In the genomic region with DNA sequence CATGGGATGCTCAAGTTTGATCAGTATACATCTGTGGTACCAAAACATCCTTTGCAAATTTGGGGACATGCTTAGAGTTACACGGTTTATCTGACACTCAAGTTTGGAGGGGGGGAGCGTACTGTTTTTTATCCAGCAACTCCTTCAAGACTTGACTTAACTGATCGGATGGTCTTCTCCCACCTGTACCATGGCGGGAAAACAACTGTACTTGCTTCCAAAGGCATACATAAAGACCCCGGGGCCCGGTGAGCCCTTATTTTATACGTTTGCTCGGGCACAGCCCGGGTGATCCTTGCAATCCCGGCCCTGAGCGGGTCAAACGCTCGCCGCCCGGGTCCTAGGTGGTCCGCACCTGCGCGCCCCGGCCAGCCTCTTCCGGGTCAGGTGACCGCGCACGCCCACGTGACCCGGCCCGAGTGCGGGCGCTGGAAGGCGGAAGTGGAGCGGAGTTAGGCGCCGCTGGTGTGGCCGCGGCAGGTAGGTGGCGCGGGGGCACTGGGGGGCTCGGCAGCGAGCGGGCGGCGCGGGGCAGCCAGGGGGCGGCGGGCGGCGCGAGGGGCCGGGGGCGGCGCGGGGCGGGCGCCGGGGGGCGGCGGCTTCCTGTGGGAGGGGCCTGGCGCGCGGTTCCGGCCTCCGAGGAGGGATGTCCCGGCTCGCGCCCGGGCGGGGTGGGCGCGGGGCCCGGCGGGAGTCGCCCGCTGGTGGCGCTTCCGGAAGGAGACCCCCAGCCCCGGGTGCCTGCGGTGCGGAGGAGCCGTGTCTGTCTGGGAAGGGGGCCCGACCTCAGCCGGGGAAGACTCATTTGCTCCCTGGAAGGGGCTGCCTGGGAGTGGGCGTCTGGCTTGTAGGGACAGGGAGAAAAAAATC, we compare ENCODE assay signal across 8 mouse cellular contexts. TPM values are rescaled to one million over a fixed set of nuclear protein-coding genes. Genes with fewer than 3 reads are reported as not detected.
DNase-seq lines count a peak whose midpoint lies in the region; ATAC-seq and TF ChIP-seq lines count a peak whose summit lies in the region.

Gene Wwp2, plus strand, starts transcription at position 404 of the 870 bp plus-strand sequence.

- ATAC-seq in G1E (ENCODE audit: extremely low read depth, insufficient number of reproducible peaks, low FRiP score, poor library complexity, severe bottlenecking), result peak; percentile 29; the same call in 1 of the 2 replicates
- ATAC-seq in frontal cortex, adult (ENCODE audit: low TSS enrichment), result peak; percentile 85
- ATAC-seq in hematopoietic stem cell, adult 5-6 weeks (replicated peaks in 1 of 2; ENCODE audit: insufficient read depth in 1 of 2, low FRiP score in 2 of 2, low TSS enrichment in 1 of 2, low read depth in 1 of 2, poor library complexity in 2 of 2, severe bottlenecking in 2 of 2), result peak; percentile 60 to 80
- ATAC-seq in lung, embryonic 14.5 days (ENCODE audit: insufficient read depth), result peak; percentile 92
- peak; percentile 69 for ATAC-seq in neutrophil, adult 5-6 weeks (ENCODE audit: extremely low read depth, insufficient number of reproducible peaks, low FRiP score, poor library complexity, severe bottlenecking)

- peak; percentile 80 for TF ChIP-seq POLR2A in thymus, adult 2 months (IDR thresholded peaks at IDR 0.05; ENCODE audit: control insufficient read depth, extremely low read depth, insufficient read depth, low read length, poor library complexity)

- H3K27me3 ChIP-seq in G1E (ENCODE audit: insufficient read depth, low read length), result peaks cover under 1% of the 10 kb centered on the region; the same call in 1 of the 2 replicates
- no peaks in the 10 kb centered on the region for H3K27me3 ChIP-seq in lung, embryonic 14.5 days (ENCODE audit: insufficient read depth, low read length)
- H3K27me3 ChIP-seq in thymus, adult 2 months (ENCODE audit: control insufficient read depth, insufficient read depth, low read length), result no peaks in the 10 kb centered on the region

- peaks cover 35% of the 10 kb centered on the region for H3K4me1 ChIP-seq in G1E (ENCODE audit: insufficient read depth, low read depth, low read length)
- no peaks in the 10 kb centered on the region for H3K4me1 ChIP-seq in lung, embryonic 14.5 days (ENCODE audit: insufficient read depth)
- H3K4me1 ChIP-seq in thymus, adult 2 months (replicated peaks; ENCODE audit: control insufficient read depth, insufficient read depth, low read length), result peaks cover 7% of the 10 kb centered on the region

- peak within 1 kb of the TSS; percentile 86 for H3K9ac ChIP-seq in lung, embryonic 14.5 days

- H3K27ac ChIP-seq in lung, embryonic 14.5 days (ENCODE audit: low read depth), result peak within 1 kb of the TSS; percentile 93
- peak within 1 kb of the TSS; percentile 77 for H3K27ac ChIP-seq in thymus, adult 2 months (ENCODE audit: control insufficient read depth, insufficient read depth, low read length)

- WGBS in lung, embryonic 14.5 days, result under 1% methylated on average over 61 of the region's 81 CpGs
- WGBS in thymus, adult 2 months, result 1% methylated on average over 49 of the region's 81 CpGs

- no peaks in the 10 kb centered on the region for H3K9me3 ChIP-seq in G1E (replicated peaks)
- H3K9me3 ChIP-seq in lung, embryonic 14.5 days (ENCODE audit: low read depth, low read length), result no peaks in the 10 kb centered on the region

- TF ChIP-seq CTCF in G1E (IDR thresholded peaks at IDR 0.05; ENCODE audit: low read depth, low read length), result no peak
- no peak for TF ChIP-seq CTCF in lung, embryonic 14.5 days (IDR thresholded peaks at IDR 0.05; ENCODE audit: low read depth)
- TF ChIP-seq CTCF in thymus, adult 2 months (IDR thresholded peaks at IDR 0.05; ENCODE audit: borderline replicate concordance, control insufficient read depth, extremely low read depth, insufficient read depth, low read length, poor library complexity), result 0 out of 2 replicates have a peak, but pooled peaks have one; percentile 30

- peak within 1 kb of the TSS; percentile 83 for H3K4me3 ChIP-seq in G1E (ENCODE audit: low read depth, low read length)
- H3K4me3 ChIP-seq in lung, embryonic 14.5 days (ENCODE audit: low read depth, low read length), result peak within 1 kb of the TSS; percentile 83
- peak within 1 kb of the TSS; percentile 78 for H3K4me3 ChIP-seq in thymus, adult 2 months (ENCODE audit: control insufficient read depth, insufficient read depth, low read length)

- peak; percentile 92 for DNase-seq in G1E (ENCODE audit: low spot score)
- peak; percentile 75 for DNase-seq in cerebellum, adult 8-10 months
- DNase-seq in layer of hippocampus, adult 8-10 months (ENCODE audit: low spot score in 2 of 2), result peak; percentile 53 to 61
- DNase-seq in lung, embryonic 14.5 days, result peak; percentile 85
- DNase-seq in thymus, adult 2 months, result peak; percentile 90

- H3K4me2 ChIP-seq in lung, embryonic 14.5 days, result peak within 1 kb of the TSS; percentile 83

- H3K36me3 ChIP-seq in G1E (replicated peaks), result peaks cover 20% of the 10 kb centered on the region
- no peaks in the 10 kb centered on the region for H3K36me3 ChIP-seq in lung, embryonic 14.5 days (ENCODE audit: insufficient read depth)
- H3K36me3 ChIP-seq in thymus, adult 2 months (ENCODE audit: control insufficient read depth, insufficient read depth, low read length), result no peaks in the 10 kb centered on the region

RNA-seq across cellular contexts. Expression of gene Wwp2, which starts in this region (rescaled TPM):
- total RNA-seq in G1E (2014; fragmentation: Nextera tagmentation), result 65.9 and 77.5 TPM in 2 replicates
- 62.3 and 71.4 TPM in 2 replicates for total RNA-seq in G1E (2017)
- polyA plus RNA-seq in G1E (2012), result 42.7 and 45.7 TPM in 2 replicates
- total RNA-seq in hematopoietic stem cell, adult 5-6 weeks (2017), result 62.0 and 62.7 TPM in 2 replicates
- 10 to 100 TPM; 35.1 to 43.2 (median 41.4) TPM for total RNA-seq in layer of hippocampus, adult 8-10 months (2022)
- 47.7 and 48.2 TPM in 2 replicates for polyA plus RNA-seq in lung, embryonic 14.5 days (2014; fragmentation: Nextera tagmentation; extraction: Ambion mirVana)
- total RNA-seq in neutrophil, adult 5-6 weeks (2017), result 102 and 107 TPM in 2 replicates
- polyA plus RNA-seq in thymus, adult 2 months (2012; rRNA removed), result 78.0 and 79.8 TPM in 2 replicates

Comparison
In these comparisons a context has a peak if more than half of its experiments do, and no peak if none do; other contexts are left out.
1. Peak in every context shown above with its lines: DNase-seq, ATAC-seq, H3K4me3 ChIP-seq and H3K27ac ChIP-seq.
2. ATAC-seq: peak in every context shown above with its lines; median percentile 92 in lung, embryonic 14.5 days; 85 in frontal cortex, adult; 70 in hematopoietic stem cell, adult 5-6 weeks; 69 in neutrophil, adult 5-6 weeks; 29 in G1E.